Mouse (Mus musculus): Measurements from ENCODE around the gene Zbed5.
A peak's percentile ranks its signal among the peaks of the same experiment; 100 is the strongest.
"Not testable (repeated sequence)": the region's sequence is repeated elsewhere in the genome, so short reads cannot be mapped to it uniquely, and the experiment has no call there.

Zbed5 gene

DNA sequence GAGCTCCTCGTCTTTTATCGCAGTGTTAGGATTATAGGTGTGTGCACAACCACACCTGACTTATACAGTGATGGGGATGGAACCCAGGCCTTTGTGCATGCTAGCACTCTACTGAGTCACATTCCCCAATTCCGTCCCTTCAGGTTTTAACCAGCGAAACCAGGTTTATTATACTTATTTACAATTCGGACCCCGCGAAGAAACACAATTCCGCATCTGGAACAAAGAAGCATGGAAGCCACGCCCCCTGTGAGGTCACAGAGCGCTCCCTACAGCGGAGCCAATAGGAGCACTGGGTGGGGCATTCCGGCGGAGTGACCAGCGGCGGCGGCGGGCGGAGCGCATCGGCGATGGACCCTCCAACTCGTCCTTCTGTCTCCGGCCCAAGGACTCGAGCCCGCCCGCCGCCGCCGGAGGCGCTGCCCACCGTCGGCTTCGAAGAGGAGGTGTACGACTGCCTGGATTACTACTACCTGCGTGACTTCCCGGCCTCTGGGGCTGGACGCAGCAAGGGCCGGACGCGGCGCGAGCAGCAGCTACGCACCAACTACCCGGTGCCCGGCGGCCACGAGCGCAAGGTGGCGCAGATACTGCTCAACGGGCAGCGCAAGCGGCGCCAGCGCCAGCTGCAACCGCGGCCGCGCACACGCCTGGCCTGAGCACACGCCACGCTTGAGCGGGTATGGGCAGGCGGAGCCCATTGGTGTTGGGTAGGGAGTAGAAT is 12.9 kb downstream of the Zbed5 start, which contains the start of gene Nupr1l:
TSS of gene Nupr1l (plus strand) at position 299 of the 724 bp plus-strand sequence.
- peak; percentile 71 for DNase-seq (ENCODE audit: low spot score)

DNA sequence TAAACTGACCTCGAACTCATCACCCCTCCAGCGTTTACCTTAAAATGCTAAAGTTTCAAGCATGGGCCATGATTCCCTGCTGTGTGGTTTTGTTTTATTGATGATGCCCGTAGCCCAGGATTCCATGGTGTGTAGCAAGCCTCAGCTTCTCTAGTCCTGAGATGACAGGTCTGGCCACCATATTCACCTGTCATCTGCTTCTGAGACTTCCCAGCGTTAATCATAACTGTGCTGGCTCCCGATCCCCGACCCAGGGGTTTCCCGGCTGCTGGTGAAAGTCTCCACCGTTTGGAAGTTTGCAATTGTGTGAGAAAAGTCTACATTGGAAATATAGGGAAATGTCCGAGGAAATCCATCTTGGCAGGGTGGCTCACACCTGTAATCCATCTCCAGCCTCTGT is 13.6 kb downstream of the Zbed5 start:
- DNase-seq (ENCODE audit: low spot score), result no peak

DNA sequence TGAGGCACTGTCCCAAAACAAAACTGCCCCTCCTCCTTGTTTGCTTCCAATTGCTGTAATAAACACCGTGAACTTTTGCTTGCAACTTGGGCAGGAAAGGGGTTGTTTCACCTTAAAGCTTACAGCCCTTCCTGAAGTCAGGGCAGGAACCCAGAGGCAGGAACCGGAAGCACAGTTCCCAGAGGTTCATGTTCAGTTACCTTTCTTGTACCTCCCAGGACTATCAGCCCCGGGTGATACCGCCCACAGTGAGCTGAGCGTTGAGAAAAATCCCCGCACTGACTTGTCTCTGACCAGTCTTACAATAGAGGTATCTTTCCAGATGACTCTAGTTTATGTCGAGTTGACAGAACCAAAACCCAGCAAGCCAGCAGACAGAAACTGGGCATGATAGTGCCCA is 14.1 kb downstream of the Zbed5 start:
- DNase-seq (ENCODE audit: low spot score), result no peak

DNA sequence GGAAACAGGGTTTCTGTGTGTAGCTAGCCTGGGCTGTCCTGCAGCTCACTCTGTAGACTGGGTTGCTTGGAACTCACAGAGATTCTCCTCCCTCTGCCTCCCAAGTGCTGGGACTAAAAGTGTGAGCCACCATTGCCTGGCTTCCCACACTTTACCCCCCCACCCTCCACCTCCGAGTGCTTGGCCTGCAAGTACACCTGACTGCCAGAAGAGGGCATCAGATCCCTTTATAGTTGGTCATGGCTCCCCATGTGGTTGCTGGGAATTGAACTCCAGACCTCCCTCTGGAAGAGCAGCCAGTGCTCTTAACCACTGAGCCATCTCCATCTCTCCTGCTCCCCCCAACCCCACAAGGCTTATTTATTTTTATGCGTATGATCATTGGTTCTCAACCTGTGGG is 18.5 kb downstream of the Zbed5 start:
- DNase-seq (ENCODE audit: low spot score), result no peak

DNA sequence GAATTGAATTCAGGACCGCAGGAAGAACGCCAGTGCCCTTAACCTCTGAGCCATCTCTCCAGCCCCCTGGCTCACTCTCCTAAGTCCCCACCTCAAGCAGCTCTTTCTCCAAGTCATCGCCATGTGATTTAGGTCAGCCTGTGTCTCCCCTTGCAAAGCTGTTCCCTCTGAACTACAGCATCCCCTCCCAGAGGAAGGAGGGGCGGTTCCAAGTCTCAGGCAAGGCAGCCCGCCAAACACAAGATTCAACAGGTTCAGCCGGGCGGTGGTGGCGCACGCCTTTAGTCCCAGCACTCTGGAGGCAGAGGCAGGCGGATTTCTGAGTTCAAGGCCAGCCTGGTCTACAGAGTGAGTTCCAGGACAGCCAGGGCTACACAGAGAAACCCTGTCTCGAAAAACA is 20.0 kb downstream of the Zbed5 start:
- DNase-seq (ENCODE audit: low spot score), result not testable (repeated sequence)

DNA sequence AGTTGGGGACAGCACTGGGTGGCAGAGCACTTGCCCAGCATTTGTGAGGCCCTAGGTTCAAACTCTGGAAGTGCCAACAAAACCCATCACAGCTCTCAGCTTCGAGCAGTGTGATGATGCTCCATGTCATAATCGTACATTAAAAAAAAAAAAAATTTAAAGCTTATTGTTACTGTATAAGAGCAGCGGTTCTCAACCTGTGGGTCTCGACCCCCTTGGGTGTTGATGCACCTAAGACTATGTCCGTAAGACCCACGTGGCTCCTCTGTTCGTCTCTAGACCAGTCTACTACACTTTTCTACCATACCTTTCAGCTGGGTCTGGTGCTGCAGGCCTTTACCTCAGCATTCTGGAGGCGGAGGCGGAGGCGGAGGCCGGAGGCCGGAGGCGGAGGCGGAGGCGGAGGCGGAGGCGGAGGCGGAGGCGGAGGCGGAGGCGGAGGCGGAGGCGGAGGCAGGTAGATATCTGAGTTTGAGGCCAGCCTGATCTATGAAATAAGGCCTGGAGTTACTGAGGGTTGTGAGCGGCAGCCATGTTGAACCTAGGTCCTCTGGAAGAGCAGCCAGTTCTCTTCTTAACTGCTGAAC is 22.6 kb downstream of the Zbed5 start:
- DNase-seq (ENCODE audit: low spot score), result no peak

DNA sequence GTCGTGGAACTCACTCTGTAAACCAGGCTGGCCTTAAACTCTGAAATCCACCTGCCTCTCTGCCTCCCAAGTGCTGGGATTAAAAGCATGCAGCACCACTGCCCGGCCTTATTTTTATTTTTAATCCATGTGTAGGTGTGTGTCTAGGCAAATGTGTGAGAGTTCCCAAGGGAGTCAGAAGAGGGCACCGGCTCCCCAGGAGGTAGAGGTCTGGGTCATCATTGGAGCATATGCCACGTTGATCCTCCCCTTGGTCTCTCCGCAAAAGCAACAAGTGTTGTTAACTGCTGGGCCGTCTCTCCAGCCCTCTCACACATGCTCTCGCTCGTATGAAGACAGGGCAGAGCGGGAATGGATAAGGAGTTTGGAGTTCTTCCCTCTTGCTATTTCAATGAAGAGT is 23.2 kb downstream of the Zbed5 start:
- DNase-seq (ENCODE audit: low spot score), result no peak

DNA sequence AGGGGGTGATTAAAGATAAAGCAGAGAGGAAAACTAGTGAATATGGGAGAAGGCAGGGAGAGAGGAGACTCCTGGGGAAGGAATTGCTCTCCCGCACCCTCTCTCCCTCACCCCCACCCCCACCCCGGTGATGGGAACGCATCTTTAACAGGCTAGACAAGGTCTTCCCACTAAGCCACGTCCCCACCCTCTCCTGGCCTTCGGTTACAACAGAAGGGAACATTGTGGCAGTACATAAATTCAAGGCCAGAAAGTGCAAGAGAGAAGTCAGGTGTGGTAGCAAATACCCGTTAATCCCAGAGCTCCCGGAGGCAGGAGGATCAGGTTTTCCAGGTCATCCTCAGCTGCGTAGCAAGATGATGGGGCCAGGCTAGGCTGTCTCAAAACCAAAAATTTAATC is 23.8 kb downstream of the Zbed5 start:
- no peak for DNase-seq (ENCODE audit: low spot score)

DNA sequence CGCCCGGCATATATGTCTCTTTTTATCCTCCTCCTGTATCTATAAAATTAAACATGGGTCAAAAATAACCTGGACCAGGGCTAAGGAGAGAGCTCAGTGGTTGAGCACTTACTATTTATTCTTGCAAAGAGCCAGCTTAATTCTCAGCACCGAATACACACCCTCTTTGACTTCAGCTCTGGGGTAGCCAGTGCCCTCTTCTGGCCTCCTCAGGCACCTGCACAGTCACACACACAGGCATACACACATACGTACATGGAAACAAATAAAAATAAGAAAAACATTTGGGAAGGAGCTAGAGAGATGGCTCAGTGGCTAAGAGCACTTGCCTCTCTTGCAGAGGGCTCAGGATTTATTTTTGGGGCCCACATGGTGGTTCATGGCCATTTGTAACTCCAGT is 26.4 kb downstream of the Zbed5 start:
- no peak for DNase-seq (ENCODE audit: low spot score)

DNA sequence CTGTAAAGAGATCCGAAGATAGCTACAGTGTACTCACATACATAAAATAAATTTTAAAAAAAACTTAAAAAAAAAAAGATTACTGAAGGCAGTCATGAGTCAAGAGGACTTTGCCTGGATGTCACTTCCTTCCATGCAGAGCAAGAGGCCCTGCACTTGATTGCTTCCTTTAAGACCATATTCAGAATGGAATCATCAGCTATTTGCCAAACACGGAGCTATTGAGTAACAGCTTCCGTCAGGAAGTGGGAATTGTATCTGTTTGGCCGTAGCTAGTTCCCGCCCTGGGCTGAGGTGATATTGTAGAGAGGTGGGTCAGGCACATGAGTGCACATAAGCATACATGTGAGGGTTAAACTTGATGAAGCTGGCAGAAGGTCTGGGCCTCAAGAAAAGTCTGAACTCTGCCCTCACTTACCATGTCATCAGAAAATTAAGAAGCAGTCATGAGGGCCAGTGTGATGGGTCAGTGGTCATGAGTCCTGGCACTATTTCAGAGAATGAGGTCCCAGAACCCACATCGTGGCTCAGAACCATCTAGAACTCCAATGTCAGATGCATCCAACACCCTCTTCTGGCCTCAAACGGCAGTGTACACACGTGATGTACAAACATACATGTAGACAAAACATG is 29.4 kb downstream of the Zbed5 start:
- no peak for DNase-seq (ENCODE audit: low spot score)

DNA sequence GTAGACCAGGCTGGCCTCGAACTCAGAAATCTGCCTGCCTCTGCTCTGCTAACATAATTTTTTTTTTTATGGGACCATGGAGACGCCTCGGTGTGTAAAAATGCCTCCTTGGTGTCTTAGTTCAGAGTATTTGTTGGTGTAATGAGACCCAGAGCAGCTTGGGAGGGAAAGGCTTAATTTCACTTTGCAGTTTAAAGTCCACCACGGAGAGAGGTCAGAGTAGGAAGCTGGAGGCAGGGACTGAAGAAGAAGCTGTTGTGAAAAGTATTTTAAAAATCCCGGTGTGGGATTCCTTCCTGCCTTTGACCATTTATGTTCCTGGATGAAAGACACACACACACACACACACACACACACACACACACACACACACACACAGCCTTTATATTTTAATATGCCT is 30.4 kb downstream of the Zbed5 start:
- no peak for DNase-seq (ENCODE audit: low spot score)

DNA sequence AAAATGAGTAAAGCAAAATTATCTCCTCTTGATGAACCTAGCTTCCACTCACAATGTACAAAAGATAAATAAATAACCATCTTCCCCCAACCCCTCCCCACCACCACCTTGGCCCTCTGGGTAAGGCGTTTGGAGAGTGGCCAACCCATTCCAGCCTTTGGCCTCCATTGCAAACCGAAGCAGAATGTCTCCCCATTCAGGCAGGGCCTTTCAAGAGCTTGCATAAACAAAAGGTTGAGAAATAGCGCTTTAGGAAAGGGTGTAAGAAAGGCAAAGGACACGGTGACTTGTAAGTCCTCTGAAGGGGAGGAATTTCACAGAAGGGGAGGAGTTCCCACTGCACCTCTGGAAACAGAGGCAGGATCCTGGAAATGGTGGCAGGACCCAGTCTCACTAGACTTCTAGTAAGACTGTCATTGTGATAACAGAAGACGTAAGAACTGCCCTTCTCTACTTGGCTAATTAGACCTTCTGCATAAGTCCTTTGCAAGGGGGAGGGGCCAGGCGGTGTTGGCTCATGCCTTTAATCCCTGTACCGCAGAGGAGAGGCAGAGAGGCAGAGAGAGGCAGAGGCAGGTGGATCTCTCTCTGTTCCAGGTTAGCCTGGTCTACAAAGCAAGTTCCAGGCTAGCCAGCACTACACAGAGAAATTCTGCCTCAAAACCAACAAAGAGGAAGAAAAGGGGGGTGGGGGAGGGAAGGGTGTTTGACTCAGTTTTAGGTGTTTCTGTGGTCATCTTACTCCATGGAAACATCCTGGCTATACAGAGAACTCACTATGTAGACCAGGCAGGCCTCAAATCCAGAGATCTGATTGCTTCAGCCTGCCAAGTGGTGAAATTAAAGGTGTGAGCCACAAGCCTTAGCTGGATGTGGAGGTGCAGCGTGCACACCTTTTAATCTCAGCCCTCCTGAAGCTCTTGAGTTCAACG is 34.7 kb downstream of the Zbed5 start:
- DNase-seq (ENCODE audit: low spot score), result no peak

DNA sequence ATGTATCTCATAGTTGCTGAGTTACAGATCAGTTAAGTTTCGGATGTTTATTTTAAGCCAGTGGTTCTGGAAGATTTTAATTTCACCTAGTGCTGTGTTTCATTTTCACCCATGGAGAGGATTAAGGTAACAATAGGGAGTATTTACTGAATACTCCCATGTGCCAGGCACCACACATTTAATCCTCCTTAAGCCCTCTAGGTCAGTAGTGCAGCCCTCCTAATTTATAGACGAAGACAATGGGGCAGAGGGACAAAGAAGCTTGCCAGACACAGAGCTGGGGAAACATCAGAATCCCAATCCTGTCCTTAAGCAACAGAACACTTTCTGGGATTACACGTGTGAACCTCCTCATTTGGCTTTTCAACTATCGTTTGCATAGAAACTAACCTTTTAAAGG is 41.4 kb downstream of the Zbed5 start:
- DNase-seq (ENCODE audit: low spot score), result no peak

DNA sequence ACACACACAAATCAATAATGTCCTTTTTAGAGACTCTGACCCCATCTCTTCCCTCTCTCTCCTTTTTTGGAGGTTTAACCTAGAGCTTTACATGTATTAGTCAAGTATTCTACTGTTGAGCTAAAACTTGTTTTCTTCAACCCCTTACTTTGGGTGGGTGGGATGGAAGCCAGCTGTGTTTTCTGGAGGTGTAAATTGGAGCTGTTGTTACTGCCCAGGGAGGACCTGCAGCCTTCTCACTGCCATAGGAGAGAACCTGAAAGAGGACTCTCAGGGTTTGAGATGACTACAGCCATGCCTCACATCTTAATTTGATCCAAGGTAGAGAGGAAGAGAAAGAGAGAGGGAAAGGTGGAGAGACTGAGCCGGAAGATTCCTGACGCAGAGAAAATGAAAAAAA is 44.8 kb downstream of the Zbed5 start:
- no peak for DNase-seq (ENCODE audit: low spot score)

DNA sequence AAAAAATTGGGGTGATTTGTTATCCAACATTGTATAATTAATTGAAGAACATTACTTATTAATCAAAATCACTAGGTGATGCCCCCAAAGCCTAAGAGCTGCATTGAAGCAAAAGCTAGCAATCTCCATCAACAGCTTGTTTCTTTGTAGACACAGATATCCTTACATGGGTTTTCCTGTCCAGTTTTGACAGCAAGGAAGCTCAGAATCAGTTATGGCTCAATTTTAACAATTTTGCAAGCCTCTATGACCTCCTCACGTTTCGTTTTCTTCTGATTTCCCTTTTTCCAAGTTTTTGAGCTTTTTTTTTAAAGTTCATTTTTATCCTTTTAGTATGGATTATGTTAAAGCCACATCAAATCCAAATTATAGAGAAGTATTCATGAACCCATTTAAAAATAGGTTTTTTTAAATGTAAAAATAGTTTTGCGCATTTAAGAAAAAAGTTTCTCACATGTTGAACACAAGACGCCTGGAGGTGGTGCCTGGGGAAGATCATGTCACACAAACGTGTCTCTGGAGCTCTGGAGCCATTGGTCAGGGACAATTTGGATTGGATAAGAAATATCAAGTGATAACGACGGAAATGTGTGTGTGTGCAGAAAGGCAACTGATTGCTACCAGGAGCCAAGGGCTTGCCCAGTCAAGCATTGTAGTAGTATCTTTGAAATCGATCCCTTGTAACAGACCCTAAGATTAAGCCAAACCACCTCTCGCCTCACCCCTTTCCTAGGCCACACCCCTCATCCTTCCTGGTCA is 45.4 kb downstream of the Zbed5 start:
- DNase-seq (ENCODE audit: low spot score), result no peak

DNA sequence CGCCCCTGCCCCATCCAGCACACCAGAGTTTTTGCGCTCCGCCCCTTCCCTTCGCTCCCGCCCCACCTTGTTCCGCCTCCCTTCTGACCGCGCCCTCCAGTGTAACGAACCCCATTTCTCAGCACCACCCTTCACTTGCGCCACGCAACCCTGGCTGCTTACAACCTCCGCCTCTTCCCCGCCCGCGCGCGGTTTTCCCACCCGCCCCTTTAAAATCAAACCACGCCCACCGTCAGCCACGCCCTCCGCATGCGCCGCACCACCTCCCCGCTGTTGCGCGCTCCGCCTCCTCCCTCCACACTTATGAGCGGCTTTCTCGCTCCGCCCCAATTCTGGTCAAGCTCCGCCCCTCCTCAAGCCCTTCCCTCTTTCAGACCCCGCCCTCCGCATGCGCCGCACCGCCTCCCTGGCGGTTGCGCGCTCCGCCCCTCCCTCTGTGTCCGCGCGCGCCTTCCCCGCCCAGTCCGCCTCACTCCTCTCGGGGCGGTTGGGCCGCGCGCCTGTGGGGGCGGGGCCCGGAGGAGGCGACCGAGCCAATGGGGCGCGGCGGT is 46.0 kb downstream of the Zbed5 start, which contains the start of gene Vkorc1l1:
TSS of gene Vkorc1l1 (plus strand) at position 476 of the 551 bp plus-strand sequence.
- DNase-seq (ENCODE audit: low spot score), result peak; percentile 97

DNA sequence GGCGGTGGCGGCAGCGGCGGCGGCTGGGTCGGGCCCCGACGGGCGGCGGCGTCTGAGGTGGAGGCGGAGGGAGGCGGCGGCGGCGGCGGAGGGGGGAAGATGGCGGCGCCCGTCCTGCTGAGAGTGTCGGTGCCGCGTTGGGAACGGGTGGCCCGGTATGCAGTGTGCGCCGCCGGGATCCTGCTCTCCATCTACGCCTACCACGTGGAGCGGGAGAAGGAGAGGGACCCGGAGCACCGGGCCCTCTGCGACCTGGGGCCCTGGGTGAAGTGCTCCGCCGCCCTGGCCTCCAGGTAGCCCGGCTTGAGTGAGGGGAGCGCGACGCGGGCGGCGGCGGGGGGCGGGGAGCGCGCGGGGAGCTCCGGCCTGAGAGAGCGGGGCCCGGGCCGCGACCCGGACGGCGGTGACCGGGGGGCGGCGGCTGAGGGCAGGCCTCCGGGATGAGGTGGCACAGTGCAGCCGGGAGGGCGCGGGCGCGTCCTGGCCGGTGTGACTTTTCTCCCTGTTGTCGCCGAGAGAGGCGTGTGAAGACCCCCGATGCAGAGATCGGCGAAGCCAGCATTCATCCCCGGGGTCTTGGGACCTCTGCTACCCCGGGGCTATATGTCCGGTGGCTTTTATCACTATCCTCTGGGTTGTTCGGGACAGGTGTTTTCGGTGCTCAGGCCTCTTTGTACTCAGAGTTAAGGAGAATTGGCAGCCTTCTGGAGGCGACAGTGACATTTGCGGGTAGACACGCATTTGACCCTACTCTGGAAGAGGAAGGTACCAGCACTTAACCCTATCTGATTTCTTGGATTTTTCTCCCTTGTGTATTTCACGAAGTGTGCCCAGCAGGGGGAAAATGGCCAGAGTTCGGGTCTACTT is 46.8 kb downstream of the Zbed5 start:
- not testable (repeated sequence) for DNase-seq (ENCODE audit: low spot score)

DNA sequence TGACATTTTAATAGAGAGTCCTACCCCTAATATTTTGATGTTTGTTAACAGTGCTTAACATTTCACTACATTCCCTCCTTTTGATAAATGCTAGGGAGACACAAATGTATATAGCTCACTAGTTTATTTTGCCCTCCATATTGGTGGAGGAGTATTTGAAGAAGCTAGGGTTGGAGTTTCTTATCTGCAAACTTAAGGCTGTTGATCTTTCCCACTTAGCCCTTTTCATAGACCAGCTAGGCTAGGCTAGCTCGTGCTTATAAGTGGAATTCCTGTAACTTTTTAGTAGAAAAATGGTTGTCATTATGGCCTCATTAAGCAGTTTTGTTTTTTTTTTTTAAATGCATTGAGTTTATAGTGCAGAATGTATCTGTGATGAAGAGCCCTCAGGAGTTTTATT is 47.9 kb downstream of the Zbed5 start:
- no peak for DNase-seq (ENCODE audit: low spot score)

DNA sequence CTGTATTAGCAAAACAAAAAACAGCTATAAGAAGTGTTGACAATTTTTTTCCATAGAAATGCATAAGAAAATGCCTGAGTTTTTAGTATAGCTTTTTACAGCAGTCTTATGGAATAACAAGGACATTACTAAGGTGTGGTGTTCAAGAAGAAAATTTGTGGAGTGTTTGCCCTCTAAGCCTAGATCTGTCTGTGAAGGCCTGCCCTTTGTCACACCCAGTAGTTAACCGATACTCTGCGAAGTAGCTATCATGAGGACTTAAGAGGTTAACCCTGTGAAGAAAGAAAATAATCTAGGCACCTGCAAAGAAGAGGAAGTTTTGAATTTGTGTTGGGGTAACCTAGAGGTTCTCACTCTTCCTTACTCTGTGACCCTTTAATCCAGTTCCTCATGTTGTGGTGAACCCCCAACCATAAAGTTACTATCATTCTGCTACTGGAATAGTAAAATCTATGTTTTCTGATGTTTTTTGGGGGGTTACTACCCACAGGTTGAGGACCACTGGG is 52.1 kb downstream of the Zbed5 start:
- no peak for DNase-seq (ENCODE audit: low spot score)

DNA sequence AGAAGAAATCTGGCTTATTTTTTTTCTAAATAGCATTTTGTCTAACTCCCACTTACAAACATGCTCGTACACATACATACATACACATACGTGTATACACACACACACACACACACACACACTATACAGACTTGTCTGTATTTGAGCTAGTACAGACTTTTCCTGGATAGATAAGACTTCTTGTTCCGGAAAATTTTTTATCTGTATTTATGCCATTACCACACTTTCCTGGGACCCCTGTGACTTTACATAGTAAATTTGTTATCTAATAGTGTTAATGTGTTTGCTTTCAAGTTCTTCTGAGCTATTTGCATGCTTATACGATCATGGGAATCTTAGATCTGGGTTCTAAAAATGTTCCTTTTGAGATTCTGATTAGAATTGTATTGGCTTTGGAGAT is 56.6 kb downstream of the Zbed5 start:
- no peak for DNase-seq (ENCODE audit: low spot score)

All from urinary bladder, postnatal 10 days (tissue).